Mouse (Mus musculus) myocyte (in vitro differentiated cells): ENCODE results near the gene Tyrobp.

Experiments
- CEBPB ChIP-seq: IDR thresholded peaks from 2 replicates; pipeline ENCODE4 v1.6.1; 2011; ENCODE audit warnings: mild to moderate bottlenecking, moderate library complexity; ENCODE audit not compliant: poor library complexity, insufficient read depth, severe bottlenecking
- MAX ChIP-seq: IDR thresholded peaks from one replicate; pipeline ENCODE4 v1.6.1; 2011; ENCODE audit warnings: low read depth, mild to moderate bottlenecking, control low read depth
- MYOD1 ChIP-seq, 3 experiments: IDR thresholded peaks; one replicate each; pipeline ENCODE4 v1.6.1; 2011; ENCODE audit warnings: control low read depth in 2 of 3, low read depth in 2 of 3, mild to moderate bottlenecking in 2 of 3, moderate library complexity in 1 of 3; ENCODE audit not compliant: insufficient read length in 2 of 3, control insufficient read depth in 1 of 3
- MYOG ChIP-seq, 3 experiments: IDR thresholded peaks; one replicate each; pipeline ENCODE4 v1.6.1; 2011; ENCODE audit warnings: control low read depth in 2 of 3, low read depth in 2 of 3, mild to moderate bottlenecking in 2 of 3; ENCODE audit not compliant: insufficient read length in 2 of 3, control insufficient read depth in 1 of 3, insufficient read depth in 1 of 3
- POLR2A ChIP-seq: IDR thresholded peaks from one replicate; pipeline ENCODE4 v1.6.1; 2011; ENCODE audit warnings: low read depth, mild to moderate bottlenecking, control low read depth, moderate library complexity; ENCODE audit not compliant: insufficient read length
- POLR2AphosphoS2 ChIP-seq: IDR thresholded peaks from one replicate; pipeline ENCODE4 v1.6.1; 2011; ENCODE audit warnings: low read depth, control low read depth; ENCODE audit not compliant: insufficient read length
- SRF ChIP-seq: IDR thresholded peaks from one replicate; pipeline ENCODE4 v1.6.1; 2011; ENCODE audit warnings: low read depth; ENCODE audit not compliant: control insufficient read depth, insufficient read length
- TCF3 ChIP-seq: IDR thresholded peaks from one replicate; pipeline ENCODE4 v1.6.1; 2011; ENCODE audit warnings: low read depth, control low read depth; ENCODE audit not compliant: insufficient read length
- USF1 ChIP-seq: IDR thresholded peaks from one replicate; pipeline ENCODE4 v1.6.1; 2011; ENCODE audit warnings: low read depth, mild to moderate bottlenecking, control low read depth, moderate library complexity

- no peak for TF ChIP-seq POLR2A
- TF ChIP-seq POLR2AphosphoS2 = no peak
- TF ChIP-seq MYOD1 (IDR thresholded peaks at IDR 0.05; ENCODE audit: control insufficient read depth in 1 of 3, insufficient read length in 2 of 3, low read depth in 2 of 3) = no peak
- no peak for TF ChIP-seq SRF
- TF ChIP-seq CEBPB = no peak
- no peak for TF ChIP-seq MAX
- no peak for TF ChIP-seq MYOG (IDR thresholded peaks at IDR 0.05; ENCODE audit: control insufficient read depth in 1 of 3, insufficient read depth in 1 of 3, insufficient read length in 2 of 3, low read depth in 2 of 3)
- no peak for TF ChIP-seq USF1
- TF ChIP-seq TCF3 = no peak
Measured at GRCm38 (mm10) chr7:30422560-30422959, 9.0 kb downstream of the Tyrobp start.
